In genomic region chr17:14545822-14546473, GRCm38 (mm10) we compare ENCODE assay signal across 8 mouse cellular contexts.
A peak's percentile ranks its signal among the peaks of the same experiment; 100 is the strongest.
DNase-seq lines count a peak whose midpoint lies in the region; ATAC-seq and TF ChIP-seq lines count a peak whose summit lies in the region.

No protein-coding gene starts in this region.

- ATAC-seq in heart, embryonic 12.5 days (ENCODE audit: insufficient number of reproducible peaks, low FRiP score), result no peak
- ATAC-seq in lung, postnatal 0 days, result peak; percentile 64

- no peak for TF ChIP-seq EP300 in ES-Bruce4 (IDR thresholded peaks at IDR 0.05; ENCODE audit: insufficient read depth, low read depth, low read length)
- no peak for TF ChIP-seq EP300 in lung, postnatal 0 days (IDR thresholded peaks at IDR 0.05)

- H3K4me2 ChIP-seq in heart, embryonic 12.5 days, result peak overlapping the region; percentile 35; the same call in 1 of the 2 replicates
- H3K4me2 ChIP-seq in lung, postnatal 0 days (replicated peaks; ENCODE audit: low read depth, low read length), result no peak overlapping the region

- H3K9ac ChIP-seq in ES-Bruce4 (ENCODE audit: low read depth, poor library complexity, severe bottlenecking), result no peak overlapping the region
- no peak overlapping the region for H3K9ac ChIP-seq in heart, embryonic 12.5 days
- no peak overlapping the region for H3K9ac ChIP-seq in lung, postnatal 0 days (replicated peaks; ENCODE audit: low read depth)

- peak; percentile 54 to 83 for DNase-seq in layer of hippocampus, adult 18-20 months (ENCODE audit: low spot score in 2 of 2)
- DNase-seq in lung, postnatal 0 days (ENCODE audit: low spot score), result peak; percentile 84
- DNase-seq in retina, postnatal 1 day, result peak; percentile 68
- peak; percentile 56 for DNase-seq in urinary bladder, postnatal 10 days (ENCODE audit: low spot score)

- no peak overlapping the region for H3K4me3 ChIP-seq in ES-Bruce4 (ENCODE audit: low read depth, low read length)
- H3K4me3 ChIP-seq in bone marrow macrophage, adult 2 months (ENCODE audit: insufficient read depth, low read length), result peak overlapping the region; percentile 51
- no peak overlapping the region for H3K4me3 ChIP-seq in embryonic fibroblast, embryonic 13.5 days (ENCODE audit: insufficient read depth, low read length)
- H3K4me3 ChIP-seq in heart, embryonic 12.5 days, result no peak overlapping the region
- H3K4me3 ChIP-seq in lung, postnatal 0 days (ENCODE audit: low read depth, low read length), result no peak overlapping the region

- no peaks in the 10 kb centered on the region for H3K27me3 ChIP-seq in ES-Bruce4 (ENCODE audit: control insufficient read depth, insufficient read depth, low read length, poor library complexity, severe bottlenecking)
- H3K27me3 ChIP-seq in heart, embryonic 12.5 days (replicated peaks), result no peaks in the 10 kb centered on the region
- no peaks in the 10 kb centered on the region for H3K27me3 ChIP-seq in lung, postnatal 0 days (replicated peaks; ENCODE audit: insufficient read depth, low read length)

- H3K4me1 ChIP-seq in ES-Bruce4 (ENCODE audit: control insufficient read depth, insufficient read depth, low read length), result no peaks in the 10 kb centered on the region
- peaks cover 4% of the 10 kb centered on the region for H3K4me1 ChIP-seq in bone marrow macrophage, adult 2 months (ENCODE audit: control insufficient read depth, insufficient read depth, low read length)
- peaks cover 5% of the 10 kb centered on the region for H3K4me1 ChIP-seq in embryonic fibroblast, embryonic 13.5 days (ENCODE audit: control insufficient read depth, insufficient read depth, low read length)
- H3K4me1 ChIP-seq in heart, embryonic 12.5 days (replicated peaks), result no peaks in the 10 kb centered on the region
- no peaks in the 10 kb centered on the region for H3K4me1 ChIP-seq in lung, postnatal 0 days (ENCODE audit: insufficient read depth, low read depth, low read length)

- no peak for TF ChIP-seq POLR2A in ES-Bruce4 (IDR thresholded peaks at IDR 0.05; ENCODE audit: insufficient read depth, low read length)
- TF ChIP-seq POLR2A in bone marrow macrophage, adult 2 months (IDR thresholded peaks at IDR 0.05; ENCODE audit: borderline replicate concordance, low read depth, low read length), result no peak
- TF ChIP-seq POLR2A in embryonic fibroblast, embryonic 13.5 days (IDR thresholded peaks at IDR 0.05; ENCODE audit: low read depth, low read length), result no peak

- no peak overlapping the region for H3K27ac ChIP-seq in ES-Bruce4 (ENCODE audit: insufficient read depth, low read length)
- peak overlapping the region; percentile 78 for H3K27ac ChIP-seq in bone marrow macrophage, adult 2 months (ENCODE audit: insufficient read depth, low read depth, low read length)
- H3K27ac ChIP-seq in embryonic fibroblast, embryonic 13.5 days (ENCODE audit: insufficient read depth, low read length), result peak overlapping the region; percentile 52
- no peak overlapping the region for H3K27ac ChIP-seq in heart, embryonic 12.5 days (ENCODE audit: poor library complexity, severe bottlenecking)
- no peak overlapping the region for H3K27ac ChIP-seq in lung, postnatal 0 days (ENCODE audit: low read length)

- H3K9me3 ChIP-seq in ES-Bruce4 (replicated peaks; ENCODE audit: control insufficient read depth, insufficient read depth, low read length, poor library complexity, severe bottlenecking), result no peaks in the 10 kb centered on the region
- H3K9me3 ChIP-seq in heart, embryonic 12.5 days (replicated peaks), result no peaks in the 10 kb centered on the region; the same call in 1 of the 2 replicates
- no peaks in the 10 kb centered on the region for H3K9me3 ChIP-seq in lung, postnatal 0 days (ENCODE audit: low read length)

- H3K36me3 ChIP-seq in ES-Bruce4 (ENCODE audit: control insufficient read depth, insufficient read depth, low read length, poor library complexity, severe bottlenecking), result no peaks in the 10 kb centered on the region
- H3K36me3 ChIP-seq in heart, embryonic 12.5 days, result no peaks in the 10 kb centered on the region
- H3K36me3 ChIP-seq in lung, postnatal 0 days (ENCODE audit: insufficient read depth, low read length), result no peaks in the 10 kb centered on the region

- peak; percentile 74 for TF ChIP-seq CTCF in ES-Bruce4 (IDR thresholded peaks at IDR 0.05; ENCODE audit: low read depth, low read length)
- peak; percentile 92 for TF ChIP-seq CTCF in bone marrow macrophage, adult 2 months (IDR thresholded peaks at IDR 0.05; ENCODE audit: low read depth, low read length)
- peak; percentile 57; the same call in 1 of the 2 replicates for TF ChIP-seq CTCF in embryonic fibroblast, embryonic 13.5 days (IDR thresholded peaks at IDR 0.05; ENCODE audit: borderline replicate concordance, insufficient read depth, low read length)
- peak; percentile 80 for TF ChIP-seq CTCF in lung, postnatal 0 days (IDR thresholded peaks at IDR 0.05)

- 29% methylated on average over 16 of the region's 16 CpGs for WGBS in heart, embryonic 12.5 days
- 31% methylated on average over 16 of the region's 16 CpGs for WGBS in lung, postnatal 0 days

Comparison
In these comparisons a context has a peak if more than half of its experiments do, and no peak if none do; other contexts are left out.
1. H3K27ac ChIP-seq: peak in bone marrow macrophage, adult 2 months (single experiment) and embryonic fibroblast, embryonic 13.5 days (single experiment); none in ES-Bruce4 (single experiment), heart, embryonic 12.5 days (single experiment) and lung, postnatal 0 days (single experiment).
2. Peak in every context shown above with its lines, with median percentiles within 50 percentile points of each other: CTCF ChIP-seq and DNase-seq.